Mouse (Mus musculus): ENCODE data around the gene Fhod1. TPM values are rescaled to one million over a fixed set of nuclear protein-coding genes. Genes with fewer than 3 reads are reported as not detected.
A peak's percentile ranks its signal among the peaks of the same experiment; 100 is the strongest.

Fhod1 gene
- polyA plus RNA-seq, 1 experiment from 2014 or later: 0.60 TPM

- WGBS (ENCODE audit: insufficient replicate concordance): 16% methylated on average over 6 of the region's 6 CpGs
- peak overlapping the region; percentile 91 for H3K4me3 ChIP-seq (ENCODE audit: low read depth, low read length)
- peak overlapping the region; percentile 80 for H3K4me2 ChIP-seq (ENCODE audit: low read depth, low read length)
Measured at GRCm38 (mm10) chr8:105326968-105327367, 20.8 kb downstream of the Fhod1 start.

GRCm38 (mm10) chr8:105326141-105326672, 21.5 kb downstream of the Fhod1 start, which contains the start of the genes Lrrc29 and Tmem208:
Gene Lrrc29, minus strand, starts transcription at chr8:105326278.
Gene Tmem208, plus strand, starts transcription at chr8:105326354.
- Histone ChIP-seq H3K4me3 (ENCODE audit: low read depth, low read length) (peak within 1 kb of the TSS; percentile 91), H3K4me2 (ENCODE audit: low read depth, low read length) (peak within 1 kb of the TSS; percentile 80), H3K9ac (ENCODE audit: low read depth, low read length) (peak within 1 kb of the TSS; percentile 93), H3K9me3 (replicated peaks; ENCODE audit: control insufficient read depth, low read length) (no peaks in the 10 kb centered on the region), H3K4me1 (ENCODE audit: control insufficient read depth, low read depth, low read length) (peaks cover 34% of the 10 kb centered on the region), H3K27me3 (ENCODE audit: control insufficient read depth, insufficient read depth, low read depth, low read length) (no peaks in the 10 kb centered on the region), H3K27ac (ENCODE audit: low read length) (peak within 1 kb of the TSS; percentile 91), H3K36me3 (ENCODE audit: control insufficient read depth, insufficient read depth) (peaks cover 27% of the 10 kb centered on the region)
- WGBS (ENCODE audit: insufficient replicate concordance): under 1% methylated on average over 36 of the region's 36 CpGs
- peak; percentile 77 for ATAC-seq (ENCODE audit: low read depth)

More at GRCm38 (mm10) chr8:105326968-105327367, 20.8 kb downstream of the Fhod1 start:
- Histone ChIP-seq H3K27me3 (ENCODE audit: control insufficient read depth, insufficient read depth, low read depth, low read length) (no peaks in the 10 kb centered on the region), H3K36me3 (ENCODE audit: control insufficient read depth, insufficient read depth) (peaks cover 27% of the 10 kb centered on the region), H3K9me3 (replicated peaks; ENCODE audit: control insufficient read depth, low read length) (no peaks in the 10 kb centered on the region), H3K9ac (ENCODE audit: low read depth, low read length) (peak overlapping the region; percentile 93), H3K4me1 (ENCODE audit: control insufficient read depth, low read depth, low read length) (peaks cover 33% of the 10 kb centered on the region), H3K27ac (ENCODE audit: low read length) (peak overlapping the region; percentile 89)
- no peak for ATAC-seq (ENCODE audit: low read depth)

DNA sequence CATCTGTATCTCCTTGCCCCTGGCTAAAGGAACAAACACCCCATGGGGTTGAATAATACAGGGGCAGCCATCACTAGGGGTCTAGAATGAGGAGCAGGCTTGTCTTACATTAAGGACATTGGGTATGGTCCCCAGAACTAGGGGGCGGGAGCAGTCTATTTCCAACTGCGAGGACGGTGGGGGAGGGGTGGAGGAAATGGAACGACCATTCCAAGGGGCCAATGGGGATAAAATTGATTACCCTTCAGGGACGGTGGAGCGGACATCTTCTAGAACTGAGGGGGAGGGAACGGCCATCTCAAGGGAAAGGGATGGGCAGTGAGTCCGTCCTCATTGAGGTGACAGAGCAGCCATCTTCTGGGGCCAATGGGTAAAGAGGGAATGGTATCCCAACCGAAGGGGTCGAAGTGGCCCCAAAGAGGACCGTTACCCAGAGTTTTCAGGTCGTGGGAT, 22.1 kb downstream of the Fhod1 start:
- H3K9me3 ChIP-seq (replicated peaks; ENCODE audit: control insufficient read depth, low read length): no peaks in the 10 kb centered on the region
- H3K4me1 ChIP-seq (ENCODE audit: control insufficient read depth, low read depth, low read length): peaks cover 35% of the 10 kb centered on the region
- no peaks in the 10 kb centered on the region for H3K27me3 ChIP-seq (ENCODE audit: control insufficient read depth, insufficient read depth, low read depth, low read length)
- peaks cover 27% of the 10 kb centered on the region for H3K36me3 ChIP-seq (ENCODE audit: control insufficient read depth, insufficient read depth)
- under 1% methylated on average over 12 of the region's 12 CpGs for whole genome bisulfite sequencing (ENCODE audit: insufficient replicate concordance)
- H3K4me2 ChIP-seq (ENCODE audit: low read depth, low read length): peak overlapping the region; percentile 80
- H3K9ac ChIP-seq (ENCODE audit: low read depth, low read length): peak overlapping the region; percentile 93
- peak overlapping the region; percentile 91 for H3K4me3 ChIP-seq (ENCODE audit: low read depth, low read length)
- peak; percentile 1; the same call in 1 of the 2 replicates for ATAC-seq (ENCODE audit: low read depth)
- peak overlapping the region; percentile 91 for H3K27ac ChIP-seq (ENCODE audit: low read length)

DNA sequence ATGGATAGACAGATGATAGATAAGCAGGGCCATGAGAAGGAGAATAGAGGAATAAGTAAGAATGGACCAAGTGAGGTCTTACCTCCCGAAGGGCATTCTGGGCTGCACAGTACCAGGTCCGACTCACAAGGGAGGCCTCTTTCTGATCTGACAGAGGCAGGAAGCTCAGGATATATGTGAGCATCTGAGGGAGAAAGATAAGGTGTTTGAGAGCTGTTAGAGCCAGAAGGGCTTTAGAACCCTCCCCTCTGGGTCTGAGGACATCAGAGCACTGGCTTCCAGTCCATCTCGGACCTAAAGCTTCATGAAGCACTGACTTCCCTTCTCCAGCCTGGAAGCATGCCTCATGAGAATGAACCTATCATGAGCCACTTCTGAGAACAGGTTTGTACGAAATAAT, 24.6 kb downstream of the Fhod1 start:
- peak; percentile 84 for ATAC-seq (ENCODE audit: low read depth)
- peak overlapping the region; percentile 98 for H3K27ac ChIP-seq (ENCODE audit: low read length)
- H3K27me3 ChIP-seq (ENCODE audit: control insufficient read depth, insufficient read depth, low read depth, low read length): no peaks in the 10 kb centered on the region
- H3K9ac ChIP-seq (ENCODE audit: low read depth, low read length): peak overlapping the region; percentile 66
- peaks cover 20% of the 10 kb centered on the region for H3K36me3 ChIP-seq (ENCODE audit: control insufficient read depth, insufficient read depth)
- peak overlapping the region; percentile 80 for H3K4me2 ChIP-seq (ENCODE audit: low read depth, low read length)
- H3K4me1 ChIP-seq (ENCODE audit: control insufficient read depth, low read depth, low read length): peaks cover 51% of the 10 kb centered on the region
- 25% methylated on average over 4 of the region's 4 CpGs for WGBS (ENCODE audit: insufficient replicate concordance)
- no peaks in the 10 kb centered on the region for H3K9me3 ChIP-seq (replicated peaks; ENCODE audit: control insufficient read depth, low read length)
- H3K4me3 ChIP-seq (ENCODE audit: low read depth, low read length): peak overlapping the region; percentile 63

DNA sequence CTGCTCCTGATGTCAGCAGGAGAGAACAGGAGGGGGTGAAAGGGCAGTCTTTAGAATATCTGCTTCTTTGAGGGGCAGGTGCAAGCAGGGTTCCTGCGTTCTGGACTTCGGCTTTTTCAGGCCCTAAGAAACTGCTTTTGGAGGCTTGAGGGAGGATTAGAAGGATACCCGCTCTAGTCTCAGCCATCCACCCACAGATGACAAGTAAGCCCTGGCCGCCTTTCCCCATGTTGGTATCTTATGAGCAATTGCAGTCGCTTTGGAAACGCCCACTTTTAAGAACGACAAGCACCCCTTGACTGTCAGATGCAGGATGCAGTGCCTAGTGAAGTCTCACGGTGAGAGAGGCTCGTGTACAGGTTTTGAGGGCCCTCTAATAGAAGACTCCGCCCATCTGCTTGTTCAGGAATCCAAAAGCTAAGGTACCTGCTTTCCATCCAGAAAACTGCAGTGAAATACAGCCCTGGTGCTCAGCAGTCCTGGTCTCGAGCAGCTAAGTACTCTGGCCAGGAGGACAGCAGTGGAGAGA, 29.0 kb downstream of the Fhod1 start:
- H3K4me3 ChIP-seq (ENCODE audit: low read depth, low read length): no peak overlapping the region
- H3K9me3 ChIP-seq (replicated peaks; ENCODE audit: control insufficient read depth, low read length): no peaks in the 10 kb centered on the region
- 75% methylated on average over 11 of the region's 11 CpGs for WGBS (ENCODE audit: insufficient replicate concordance)
- H3K27me3 ChIP-seq (ENCODE audit: control insufficient read depth, insufficient read depth, low read depth, low read length): no peaks in the 10 kb centered on the region
- no peak overlapping the region for H3K27ac ChIP-seq (ENCODE audit: low read length)
- no peak overlapping the region for H3K4me2 ChIP-seq (ENCODE audit: low read depth, low read length)
- H3K9ac ChIP-seq (ENCODE audit: low read depth, low read length): no peak overlapping the region
- H3K4me1 ChIP-seq (ENCODE audit: control insufficient read depth, low read depth, low read length): peaks cover 34% of the 10 kb centered on the region
- no peak for ATAC-seq (ENCODE audit: low read depth)
- peaks cover 51% of the 10 kb centered on the region for H3K36me3 ChIP-seq (ENCODE audit: control insufficient read depth, insufficient read depth)

- Histone ChIP-seq H3K4me1 (ENCODE audit: control insufficient read depth, low read depth, low read length) (peaks cover 39% of the 10 kb centered on the region), H3K27me3 (ENCODE audit: control insufficient read depth, insufficient read depth, low read depth, low read length) (no peaks in the 10 kb centered on the region), H3K9ac (ENCODE audit: low read depth, low read length) (no peak overlapping the region), H3K4me2 (ENCODE audit: low read depth, low read length) (no peak overlapping the region), H3K4me3 (ENCODE audit: low read depth, low read length) (no peak overlapping the region), H3K36me3 (ENCODE audit: control insufficient read depth, insufficient read depth) (peaks cover 59% of the 10 kb centered on the region), H3K27ac (ENCODE audit: low read length) (no peak overlapping the region), H3K9me3 (replicated peaks; ENCODE audit: control insufficient read depth, low read length) (no peaks in the 10 kb centered on the region)
- no peak for ATAC-seq (ENCODE audit: low read depth)
- 82% methylated on average over 4 of the region's 4 CpGs for WGBS (ENCODE audit: insufficient replicate concordance)
Measured at GRCm38 (mm10) chr8:105317941-105318340, 29.8 kb downstream of the Fhod1 start.

DNA sequence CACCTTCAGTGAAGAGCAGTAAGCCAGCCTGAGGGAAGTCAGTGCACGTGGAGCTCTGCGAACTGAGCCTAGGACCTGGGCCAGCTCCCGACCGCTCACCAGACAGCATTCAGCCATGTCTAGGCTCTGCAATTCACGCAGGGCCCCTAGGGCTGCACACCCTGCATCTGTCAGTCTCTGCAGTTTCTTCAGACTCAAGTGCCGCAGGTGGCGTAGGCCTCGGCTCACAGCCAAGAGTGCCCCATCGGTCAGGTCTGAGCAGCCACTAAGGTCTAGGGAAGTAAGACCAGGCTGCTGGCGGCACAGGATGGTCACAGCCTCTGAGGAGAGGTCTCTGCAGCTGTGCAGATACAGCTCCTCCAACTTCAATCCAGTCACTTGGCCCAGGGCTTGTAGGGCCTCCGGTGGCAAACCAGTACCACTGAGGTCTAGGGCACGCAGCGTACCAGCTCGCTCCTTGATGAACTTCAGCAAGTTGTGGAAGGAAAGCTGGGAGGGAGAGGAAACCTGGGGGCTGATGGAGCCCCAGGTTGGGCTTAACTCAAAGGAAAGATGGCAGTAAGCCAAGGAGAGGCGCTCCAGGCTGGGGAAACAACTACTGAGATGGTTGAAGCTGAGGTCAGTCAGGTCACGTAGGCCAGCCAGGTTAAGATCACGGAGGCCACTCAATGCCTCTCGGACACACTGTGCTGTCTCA, 32.5 kb downstream of the Fhod1 start:
- no peak overlapping the region for H3K9ac ChIP-seq (ENCODE audit: low read depth, low read length)
- ATAC-seq (ENCODE audit: low read depth): no peak
- no peaks in the 10 kb centered on the region; the same call in 1 of the 2 replicates for H3K9me3 ChIP-seq (replicated peaks; ENCODE audit: control insufficient read depth, low read length)
- H3K36me3 ChIP-seq (ENCODE audit: control insufficient read depth, insufficient read depth): peaks cover 77% of the 10 kb centered on the region
- H3K27ac ChIP-seq (ENCODE audit: low read length): peak overlapping the region; percentile 17; the same call in 1 of the 2 replicates
- no peak overlapping the region for H3K4me2 ChIP-seq (ENCODE audit: low read depth, low read length)
- no peak overlapping the region for H3K4me3 ChIP-seq (ENCODE audit: low read depth, low read length)
- H3K27me3 ChIP-seq (ENCODE audit: control insufficient read depth, insufficient read depth, low read depth, low read length): no peaks in the 10 kb centered on the region
- WGBS (ENCODE audit: insufficient replicate concordance): 89% methylated on average over 18 of the region's 18 CpGs
- peaks cover 44% of the 10 kb centered on the region for H3K4me1 ChIP-seq (ENCODE audit: control insufficient read depth, low read depth, low read length)

GRCm38 (mm10) chr8:105313622-105314402, 33.9 kb downstream of the Fhod1 start:
- Histone ChIP-seq H3K36me3 (ENCODE audit: control insufficient read depth, insufficient read depth) (peaks cover 82% of the 10 kb centered on the region), H3K9ac (ENCODE audit: low read depth, low read length) (no peak overlapping the region; the same call in 1 of the 2 replicates), H3K27me3 (ENCODE audit: control insufficient read depth, insufficient read depth, low read depth, low read length) (no peaks in the 10 kb centered on the region), H3K4me1 (ENCODE audit: control insufficient read depth, low read depth, low read length) (peaks cover 30% of the 10 kb centered on the region), H3K4me2 (ENCODE audit: low read depth, low read length) (peak overlapping the region; percentile 25), H3K9me3 (replicated peaks; ENCODE audit: control insufficient read depth, low read length) (no peaks in the 10 kb centered on the region; the same call in 1 of the 2 replicates), H3K4me3 (ENCODE audit: low read depth, low read length) (no peak overlapping the region), H3K27ac (ENCODE audit: low read length) (peak overlapping the region; percentile 49)
- peak; percentile 62 for ATAC-seq (ENCODE audit: low read depth)
- 65% methylated on average over 9 of the region's 9 CpGs for WGBS (ENCODE audit: insufficient replicate concordance)
